Mouse (Mus musculus) gastrocnemius, postnatal 4 days (tissue): ENCODE results near the gene Cacna2d2. TPM values are rescaled to one million over a fixed set of nuclear protein-coding genes. Genes with fewer than 3 reads are reported as not detected.

Experiments
- DNase-seq, 2 experiments: peaks; one replicate each; pipeline ENCODE4 v3.0.0; 2021 to 2022; ENCODE audit warnings: low spot score in 2 of 2, mixed read lengths in 2 of 2
- total RNA-seq, 2 experiments: library from RNA; stranded (reverse); gene quantifications; 2 replicates each; pipeline ENCODE4 v1.2.3; 2021

The Cacna2d2 gene
- total RNA-seq, 2 experiments from 2014 or later = 2.6 to 2.7 TPM

DNA sequence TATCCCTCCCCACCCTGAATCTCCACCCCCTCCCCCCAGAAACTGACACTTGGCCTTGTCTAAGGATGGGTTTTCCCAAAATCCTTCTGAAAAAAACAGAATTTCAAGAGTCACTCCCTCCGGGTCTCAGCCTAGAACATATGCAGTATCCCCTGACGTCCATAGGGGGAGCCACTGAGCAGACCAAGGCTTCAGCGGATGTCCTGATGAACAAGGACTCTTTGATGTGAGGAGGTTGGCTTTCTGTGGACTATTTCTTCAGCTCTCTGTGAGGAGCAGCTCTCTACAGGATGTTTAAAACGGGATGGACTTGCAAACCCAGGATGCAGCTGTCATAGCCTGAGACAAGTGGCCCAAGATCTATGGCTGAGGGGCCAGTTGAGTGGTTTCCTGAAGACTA lies 53.1 kb downstream of the Cacna2d2 start:
- no peak for DNase-seq

GRCm38 (mm10) chr9:107453151-107453550 lies 53.7 kb downstream of the Cacna2d2 start:
- no peak for DNase-seq

- peak in 1 of 2 experiments; percentile 60 for DNase-seq
Measured at GRCm38 (mm10) chr9:107456667-107457066, 57.3 kb downstream of the Cacna2d2 start.

DNA sequence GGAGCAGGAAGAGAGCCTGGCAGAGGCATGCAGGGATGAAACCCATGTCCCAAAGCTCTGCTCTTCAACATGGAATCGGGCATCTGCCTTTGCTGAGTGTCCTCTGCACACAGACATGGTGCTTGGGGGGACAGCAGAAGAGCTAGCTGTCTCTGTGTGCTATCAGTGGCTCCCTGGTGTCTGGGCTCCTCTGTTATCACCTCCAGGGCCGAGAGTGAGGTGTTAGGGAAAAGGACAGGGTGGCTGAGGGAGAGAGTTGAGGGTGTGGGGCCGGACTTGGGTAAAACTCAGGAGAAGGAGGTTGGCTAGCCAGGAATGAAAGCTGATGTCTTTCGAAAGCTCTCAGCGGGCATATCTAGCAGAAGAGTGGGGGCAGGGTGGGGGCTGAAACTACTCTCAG lies 63.5 kb downstream of the Cacna2d2 start:
- DNase-seq = no peak

- peak; percentile 75 to 85 for DNase-seq
Measured at GRCm38 (mm10) chr9:107463509-107463908, 64.1 kb downstream of the Cacna2d2 start.

DNA sequence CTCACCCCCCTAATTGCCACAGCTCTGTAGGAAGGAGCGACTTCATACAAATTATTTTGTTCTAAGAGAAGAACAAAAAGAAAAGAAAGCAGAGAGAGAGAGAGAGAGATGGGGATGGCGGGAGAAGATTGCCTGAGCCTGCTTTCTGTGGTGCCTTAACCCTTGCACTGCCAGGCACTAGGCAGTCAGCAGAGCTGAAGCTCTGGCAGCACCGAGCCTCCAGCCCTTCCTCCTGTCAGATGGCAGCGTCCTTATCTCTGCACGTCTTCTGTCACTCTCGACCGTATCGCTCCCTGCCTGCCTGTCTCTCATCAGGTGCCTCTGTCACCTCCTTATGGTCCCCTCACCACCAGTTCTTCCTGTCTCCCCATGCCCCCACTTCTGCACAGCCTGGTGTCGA lies 64.7 kb downstream of the Cacna2d2 start:
- DNase-seq = no peak

DNA sequence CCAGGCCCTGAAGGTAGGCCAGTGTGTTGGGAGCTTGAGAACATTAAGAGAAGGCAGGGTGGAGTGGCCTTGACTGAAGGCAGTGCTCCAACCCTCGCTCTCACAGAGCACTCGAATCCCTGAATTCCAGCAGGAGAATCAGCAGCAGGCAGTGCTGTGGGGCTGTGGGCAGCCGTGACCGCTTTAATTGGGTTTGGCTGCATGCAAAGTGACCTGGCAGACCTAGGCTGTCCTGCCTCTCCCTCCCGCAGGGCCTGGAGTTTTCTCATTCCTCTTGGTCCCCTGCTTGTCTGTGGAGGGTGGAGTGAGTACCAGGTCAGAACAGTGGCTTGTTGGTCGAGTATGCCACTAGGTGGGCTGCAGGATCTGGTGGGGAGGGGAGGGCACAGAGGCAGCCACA lies 66.2 kb downstream of the Cacna2d2 start:
- DNase-seq = no peak

- no peak for DNase-seq
Measured at GRCm38 (mm10) chr9:107469213-107469795, 69.9 kb downstream of the Cacna2d2 start.

DNA sequence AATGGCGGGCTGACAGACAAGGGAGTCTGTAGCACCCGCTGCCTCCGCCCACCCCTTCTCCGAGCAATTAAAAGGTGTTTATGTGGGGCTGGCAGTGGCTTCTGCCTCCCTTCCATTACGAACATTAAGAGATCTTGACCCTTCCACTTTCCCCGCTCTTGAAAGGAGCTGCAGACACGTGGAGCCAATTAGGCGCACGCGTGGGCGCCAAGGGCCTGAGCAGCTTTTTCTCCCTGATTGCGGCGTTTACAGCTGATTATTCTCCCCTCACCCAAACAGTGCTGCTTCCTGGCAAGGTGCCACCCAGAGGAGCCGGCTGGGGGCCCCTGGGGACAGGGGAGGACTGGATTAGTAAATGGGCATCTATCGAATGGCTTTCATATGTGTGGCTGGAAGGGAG lies 71.0 kb downstream of the Cacna2d2 start:
- DNase-seq = no peak

- DNase-seq = no peak
Measured at GRCm38 (mm10) chr9:107474016-107474415, 74.6 kb downstream of the Cacna2d2 start.

DNA sequence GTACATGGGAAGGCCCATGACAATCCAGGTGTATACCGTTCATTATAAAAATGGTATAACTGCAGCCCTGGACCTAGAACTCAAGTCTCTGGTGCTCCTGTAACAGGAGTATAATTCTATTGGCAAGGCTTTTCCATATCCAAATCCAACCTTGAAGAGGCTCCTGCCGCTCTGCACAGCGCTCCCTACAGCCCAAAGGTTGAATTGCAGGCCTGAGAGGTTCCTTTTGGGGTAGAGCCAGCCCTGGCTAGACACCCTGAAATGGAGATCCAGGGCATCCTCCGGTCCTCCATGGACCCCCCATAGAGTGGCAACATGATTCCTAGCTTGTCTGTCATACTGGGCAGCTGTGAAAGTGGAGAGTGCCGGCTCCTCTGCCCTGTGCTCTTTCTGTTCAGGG lies 79.6 kb downstream of the Cacna2d2 start:
- no peak for DNase-seq

DNA sequence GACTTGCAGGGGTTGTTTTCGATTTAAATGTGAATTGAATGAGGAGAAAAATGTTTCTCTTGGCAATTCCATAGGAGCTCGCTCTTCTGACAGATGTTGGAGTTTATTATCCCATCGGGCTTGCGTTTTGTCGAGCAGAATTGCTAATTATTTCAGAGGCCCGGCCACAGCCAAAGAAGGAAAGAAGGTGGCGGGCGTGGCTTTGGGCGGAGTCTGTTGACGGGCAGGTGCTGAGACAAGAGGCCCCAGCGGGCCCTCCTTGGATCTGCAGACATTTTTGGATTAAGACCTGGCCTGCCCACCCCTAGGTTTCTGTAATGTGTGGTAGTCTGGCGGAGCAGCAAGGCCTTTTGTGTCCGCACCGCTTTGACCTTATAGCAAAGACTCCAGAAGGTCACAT lies 80.2 kb downstream of the Cacna2d2 start:
- no peak for DNase-seq

DNA sequence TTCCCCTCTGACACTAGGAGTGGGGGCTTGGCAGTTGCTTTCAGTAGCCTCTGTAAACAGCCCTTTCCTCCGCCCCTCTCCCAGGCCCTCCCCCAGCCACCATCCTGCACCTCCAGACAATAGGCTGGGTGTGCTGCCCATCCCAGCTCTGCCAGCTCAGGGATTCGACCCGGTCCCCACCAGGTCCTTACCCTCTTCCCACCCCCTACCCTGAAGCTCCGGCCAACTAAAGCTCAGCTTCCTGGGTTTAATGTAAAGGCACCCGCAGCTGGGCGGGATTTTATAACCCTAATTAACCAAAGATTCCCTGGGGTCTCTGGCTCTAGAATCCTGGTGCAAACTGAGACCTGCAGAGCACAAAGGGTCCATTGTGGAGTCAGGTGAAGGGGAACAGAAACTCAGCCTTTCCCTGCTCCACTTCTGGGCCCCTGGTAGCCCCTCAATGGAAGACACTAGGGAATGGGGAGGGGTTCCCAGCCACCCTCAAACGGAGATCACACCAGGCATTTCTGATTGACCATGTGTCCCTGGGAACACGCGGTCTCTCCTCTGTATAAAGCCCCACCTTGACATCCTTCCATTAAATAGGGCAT lies 81.2 kb downstream of the Cacna2d2 start:
- DNase-seq = no peak

- DNase-seq = no peak
Measured at GRCm38 (mm10) chr9:107481340-107481739, 81.9 kb downstream of the Cacna2d2 start.

DNA sequence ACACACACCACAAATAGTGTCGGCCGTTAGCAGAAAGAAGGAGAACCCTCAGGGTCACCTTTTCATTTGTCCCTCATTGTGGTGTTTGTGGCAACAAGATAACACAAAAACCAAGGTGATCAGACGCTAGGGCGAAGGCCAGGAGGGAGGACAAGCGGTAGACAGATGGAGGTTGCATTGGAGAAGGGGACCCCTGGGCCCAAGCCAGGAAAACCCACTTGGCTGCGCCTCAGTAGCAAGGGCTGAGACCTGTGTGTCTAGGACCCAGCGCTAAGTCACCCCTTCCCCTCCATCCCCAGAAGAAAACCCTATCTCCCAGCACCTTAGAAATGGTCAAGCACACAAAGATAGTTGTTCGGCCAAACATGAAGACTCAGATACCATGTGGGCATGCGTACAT lies 82.6 kb downstream of the Cacna2d2 start:
- no peak for DNase-seq

DNA sequence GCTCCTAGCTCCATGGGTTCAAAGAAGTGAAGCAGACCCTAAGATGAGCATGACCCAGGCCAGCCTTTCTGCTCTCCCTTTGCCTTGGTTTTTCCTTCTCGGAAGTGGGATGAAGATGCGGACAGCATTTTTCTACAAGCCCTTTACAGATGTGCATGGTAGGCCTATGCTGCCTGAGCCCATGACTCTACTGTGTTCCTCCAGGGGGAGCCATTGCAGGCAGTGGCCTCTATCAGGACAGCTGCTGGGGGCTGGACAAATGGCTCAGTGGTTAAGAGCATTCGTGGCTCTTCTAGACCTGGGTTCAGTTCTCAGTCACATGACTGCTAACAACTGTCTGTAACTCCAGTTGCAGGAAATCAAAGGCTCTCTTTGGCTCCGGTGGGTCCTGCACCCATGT lies 83.4 kb downstream of the Cacna2d2 start:
- DNase-seq = no peak

GRCm38 (mm10) chr9:107483714-107484113 lies 84.3 kb downstream of the Cacna2d2 start:
- DNase-seq = no peak

- DNase-seq = peak in 1 of 2 experiments; percentile 39
Measured at GRCm38 (mm10) chr9:107484302-107484701, 84.9 kb downstream of the Cacna2d2 start.

- DNase-seq = no peak
Measured at GRCm38 (mm10) chr9:107484766-107485165, 85.4 kb downstream of the Cacna2d2 start.

DNA sequence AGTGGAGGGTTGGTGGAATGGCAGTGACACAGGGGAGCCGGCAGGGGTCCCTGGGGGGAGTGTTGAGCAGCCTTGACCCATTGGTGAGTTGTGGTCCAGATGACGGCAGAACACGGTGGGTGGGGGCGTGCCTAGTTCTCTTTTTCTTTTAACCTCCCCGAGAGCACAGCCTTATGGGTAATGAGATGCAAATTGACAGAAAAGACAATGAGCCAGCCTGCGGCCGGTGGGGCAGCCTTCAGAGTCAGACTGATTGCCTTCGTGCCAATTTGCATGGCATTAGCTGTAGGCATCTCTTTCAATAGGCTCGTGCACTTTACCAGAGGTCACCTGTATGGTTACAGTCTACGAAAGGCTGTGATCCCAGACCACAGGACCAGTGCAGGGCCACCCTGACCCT lies 86.7 kb downstream of the Cacna2d2 start:
- DNase-seq = no peak

DNA sequence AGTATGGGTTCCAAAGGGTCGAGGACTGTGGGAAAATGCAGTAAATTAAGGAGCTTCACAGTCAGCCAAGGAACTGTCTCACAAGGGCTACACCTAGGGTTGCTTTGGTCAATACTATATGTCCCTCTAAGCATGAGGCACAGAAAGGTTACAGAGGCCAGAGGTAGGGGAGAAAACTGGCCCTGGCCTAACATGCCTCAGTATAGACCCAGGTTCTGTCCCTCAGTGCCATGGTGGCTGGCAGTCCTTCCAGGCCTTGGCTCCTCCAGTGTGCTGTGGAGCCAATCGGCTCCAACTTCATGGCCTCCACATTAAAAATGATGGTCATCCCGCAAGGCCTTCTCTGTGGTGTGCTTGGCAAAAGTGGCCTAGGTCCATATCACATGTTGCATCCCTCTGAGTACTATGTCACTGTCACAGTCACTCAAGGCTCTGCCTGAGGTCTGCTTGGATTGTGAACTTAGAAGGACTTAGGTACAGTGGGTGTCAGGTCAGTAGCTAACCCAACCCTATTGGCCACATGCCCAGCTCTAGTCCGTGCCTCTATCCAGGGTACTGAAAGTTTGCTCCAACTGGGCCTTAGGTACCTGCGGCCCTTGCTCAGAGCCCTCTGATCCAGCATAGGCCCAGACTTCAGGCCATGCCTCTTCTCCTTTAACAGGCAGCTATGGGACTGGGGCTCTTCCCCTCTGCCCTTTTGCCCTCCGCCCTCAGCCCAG lies 87.3 kb downstream of the Cacna2d2 start:
- DNase-seq = no peak

GRCm38 (mm10) chr9:107490146-107490545 lies 90.7 kb downstream of the Cacna2d2 start:
- no peak for DNase-seq

GRCm38 (mm10) chr9:107490625-107491024 lies 91.2 kb downstream of the Cacna2d2 start:
- no peak for DNase-seq
